Mouse (Mus musculus) right cerebral cortex, postnatal 25 days (tissue): ENCODE results near the gene Cdkl2.

Experiments used
- DNase-seq: peaks from one replicate; pipeline ENCODE4 v3.0.0; 2022

The Cdkl2 gene

DNA sequence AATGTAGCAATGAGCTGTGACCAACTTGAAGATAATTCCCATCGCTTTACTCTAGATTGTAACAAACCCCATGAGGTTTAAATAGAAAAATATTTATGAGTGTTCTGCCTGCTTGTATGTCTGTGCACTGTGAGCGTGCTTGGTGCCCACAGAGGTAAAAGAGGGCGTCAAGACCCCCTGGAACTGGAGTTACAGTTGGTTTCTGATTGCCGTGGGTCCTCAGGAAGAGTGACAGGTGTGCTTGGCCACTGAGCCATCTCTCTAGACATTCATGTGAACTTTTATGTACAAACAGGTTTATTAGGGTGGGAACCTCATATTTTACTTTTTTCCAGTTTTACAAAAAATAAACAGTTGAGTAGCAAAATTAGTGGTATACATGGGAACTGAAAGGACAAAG, at the start of gene Cdkl2:
Gene Cdkl2, minus strand, starts transcription at position 101 of the 400 bp plus-strand sequence.
- no peak for DNase-seq

DNA sequence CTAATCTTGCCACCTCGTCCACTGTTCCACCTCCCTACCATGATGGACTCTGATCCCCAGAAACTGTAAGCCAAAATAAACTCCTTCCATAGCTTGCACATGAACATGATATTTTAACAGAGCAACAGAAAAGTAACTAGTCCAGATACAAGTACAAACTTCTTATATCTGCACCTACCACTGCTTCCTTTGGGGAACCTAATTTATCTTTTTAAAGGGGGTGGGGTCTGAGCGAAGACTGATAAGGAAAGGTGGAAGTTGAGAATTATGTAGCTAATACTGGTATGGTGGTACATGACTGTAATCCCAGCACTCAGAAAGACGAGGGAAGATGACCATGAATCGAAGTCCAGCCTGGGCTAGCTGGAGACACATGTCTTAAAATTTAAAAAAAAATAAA, 43.8 kb upstream of the Cdkl2 start:
- no peak for DNase-seq

DNA sequence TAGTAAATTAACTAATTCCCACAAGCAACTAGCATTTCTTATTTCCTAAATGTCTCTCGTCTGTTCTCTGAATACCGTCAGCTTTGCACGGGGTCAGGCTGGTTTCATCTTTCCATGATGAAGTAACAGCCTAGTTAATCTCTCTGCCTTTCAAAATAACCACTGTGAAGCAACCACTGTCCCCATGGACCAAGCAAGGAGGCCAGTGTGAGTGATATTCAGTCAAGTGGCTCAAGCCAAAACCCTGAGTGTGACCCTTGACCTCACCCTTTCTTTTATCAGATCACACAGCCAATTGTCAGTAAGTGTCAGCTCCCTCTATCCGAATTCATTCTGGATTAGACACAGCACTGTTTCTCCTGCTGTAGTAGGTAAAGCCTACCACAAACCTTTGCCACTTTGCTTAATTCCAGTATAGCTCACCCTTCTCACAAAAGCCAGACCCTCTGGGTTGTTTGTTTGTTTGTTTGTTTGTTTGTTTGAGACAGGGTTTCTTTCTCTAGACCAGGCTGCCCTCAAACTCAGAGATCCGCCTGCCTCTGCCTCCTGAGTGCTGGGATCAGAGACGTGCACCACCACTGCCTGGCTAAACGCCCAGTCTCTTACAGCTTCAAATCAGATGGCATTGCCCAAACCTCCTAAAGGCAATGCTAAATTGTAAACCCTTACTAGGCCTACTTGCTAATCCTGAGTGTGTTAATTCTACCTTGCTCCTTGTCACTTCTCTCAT, 42.3 kb upstream of the Cdkl2 start:
- DNase-seq: no peak

DNA sequence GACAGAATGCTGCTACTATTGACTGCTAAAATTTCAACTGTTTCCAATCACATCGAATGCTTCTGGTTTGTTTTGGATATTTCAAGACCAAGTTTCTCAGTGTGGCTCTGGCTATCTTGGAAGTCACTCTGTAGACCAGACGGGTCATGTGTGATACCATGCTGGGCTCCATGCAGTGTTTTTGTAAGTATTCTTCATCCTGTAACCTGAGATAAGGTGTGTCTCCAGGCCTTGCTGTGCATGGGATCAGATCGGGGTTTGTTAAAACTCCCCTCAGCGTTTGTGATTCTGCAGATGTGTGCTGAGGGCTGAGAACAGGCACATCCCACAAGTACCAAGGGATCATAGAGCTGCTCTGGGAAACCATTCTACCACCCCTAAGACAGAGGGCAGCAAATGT, 41.6 kb upstream of the Cdkl2 start:
- DNase-seq: no peak

DNA sequence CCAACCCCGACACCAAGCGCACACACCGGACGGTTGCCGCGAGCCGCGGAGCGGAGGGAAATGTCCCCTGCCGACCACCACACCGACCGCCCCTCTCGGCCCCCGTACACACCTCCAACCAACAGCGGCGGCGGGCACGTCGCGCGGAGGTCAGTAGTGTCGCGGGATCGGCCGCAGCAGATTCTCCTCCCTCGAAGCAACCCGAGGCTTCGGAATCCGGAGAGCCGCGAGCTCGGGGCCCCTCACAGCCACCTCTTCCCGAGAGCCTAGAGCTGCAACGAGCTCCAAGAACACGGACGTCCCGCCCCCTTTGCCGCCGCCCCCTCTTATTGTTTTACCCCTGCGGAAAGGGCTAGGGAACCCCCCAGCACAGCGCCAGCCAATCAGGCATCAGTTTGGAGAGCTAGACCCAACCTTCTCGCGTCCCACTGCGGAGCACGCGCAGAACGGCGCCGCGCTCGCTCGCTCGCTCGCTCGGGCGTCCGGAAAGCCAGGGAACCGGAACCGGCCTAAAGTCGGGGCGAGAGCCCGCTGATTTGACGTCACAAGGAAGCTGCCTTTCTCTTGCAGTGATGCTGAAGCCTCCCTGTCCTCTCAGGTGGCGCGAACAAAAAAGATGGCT, 39.8 kb upstream of the Cdkl2 start, which contains the start of gene G3bp2:
Gene G3bp2, minus strand, starts transcription at position 303 of the 622 bp plus-strand sequence.
- DNase-seq: peak; percentile 96

DNA sequence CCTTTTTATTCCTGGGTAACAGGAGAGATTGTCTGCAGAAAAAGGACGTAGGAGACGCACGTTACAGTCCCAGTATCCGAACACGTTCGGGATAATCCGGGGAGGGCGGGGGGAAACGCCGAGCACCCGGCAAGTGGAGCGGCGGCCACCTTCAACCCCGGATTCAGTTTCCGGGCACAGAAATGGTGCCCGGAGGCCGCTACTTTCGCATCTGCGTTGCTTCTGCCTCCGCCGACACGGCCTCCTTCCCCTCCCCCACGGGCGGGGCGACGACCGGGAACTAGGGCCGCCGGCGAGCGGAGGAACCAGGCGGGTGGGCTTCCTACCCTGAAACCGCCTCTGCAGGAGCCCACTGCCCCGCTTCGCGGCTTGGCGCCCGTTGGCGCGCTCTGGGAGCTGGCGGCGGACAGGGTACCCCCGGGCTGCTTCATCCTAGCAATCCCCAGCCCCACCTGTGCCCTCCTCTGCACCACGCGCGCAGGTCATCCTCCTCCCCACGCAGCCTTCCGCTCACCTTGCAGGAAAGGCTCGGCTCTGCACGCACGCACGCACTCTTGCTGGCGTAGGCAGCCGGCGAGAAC, 39.2 kb upstream of the Cdkl2 start:
- DNase-seq: peak; percentile 73

DNA sequence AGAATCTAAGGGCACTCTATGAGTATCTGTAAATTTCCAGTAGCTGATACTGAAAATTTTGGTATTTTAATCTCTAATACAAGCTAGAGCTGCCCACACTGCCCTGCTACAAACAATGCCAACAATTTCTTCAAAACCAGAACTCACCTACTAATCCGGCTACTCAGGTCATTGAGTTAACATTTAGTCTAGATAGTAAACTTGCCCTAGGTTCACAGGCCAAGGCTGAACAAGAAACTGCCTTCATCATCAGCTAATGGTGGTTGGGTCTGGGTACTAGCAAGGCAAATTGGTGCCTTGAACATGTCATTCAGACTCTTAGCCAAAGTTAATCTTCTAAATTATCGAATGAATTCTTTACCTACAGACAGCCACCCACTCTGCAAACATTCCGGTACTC, 37.6 kb upstream of the Cdkl2 start:
- no peak for DNase-seq

DNA sequence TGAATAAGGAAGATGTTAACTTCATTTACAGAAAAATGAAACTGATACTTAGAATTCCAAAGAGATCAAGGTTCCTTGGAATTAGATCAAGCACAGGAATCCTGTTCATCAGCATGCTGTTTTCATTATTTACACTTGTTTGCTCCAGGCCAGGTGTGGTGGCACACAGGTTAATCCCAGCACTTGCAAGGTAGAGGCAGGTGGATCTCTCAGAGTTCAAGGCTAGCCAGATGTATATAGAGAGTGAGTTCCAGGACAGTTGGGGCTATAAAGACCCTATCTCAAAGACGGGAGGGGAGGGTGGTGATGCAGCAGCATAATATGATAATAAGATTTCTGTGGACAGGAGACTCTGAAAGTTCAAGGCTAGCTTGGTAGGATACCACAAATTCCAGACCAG, 36.7 kb upstream of the Cdkl2 start:
- DNase-seq: no peak

DNA sequence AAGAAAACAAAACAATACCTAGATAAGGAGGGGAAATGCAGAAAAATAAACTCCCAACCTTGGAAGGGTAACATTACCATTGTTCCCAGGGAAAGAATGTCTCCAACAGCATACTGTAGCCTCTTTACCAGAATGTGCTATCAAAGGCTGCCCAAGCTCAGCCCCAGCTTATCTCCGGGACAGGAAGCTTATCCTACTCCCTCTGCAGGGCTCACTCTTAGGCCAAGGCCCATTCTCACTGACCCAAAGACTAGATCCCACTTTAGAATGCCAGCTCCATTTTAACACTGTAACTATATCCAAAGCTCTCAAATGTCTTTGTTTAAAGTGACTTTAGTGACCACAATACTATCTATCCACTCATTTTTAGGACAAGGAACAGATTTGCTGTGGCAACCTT, 35.6 kb upstream of the Cdkl2 start:
- no peak for DNase-seq

DNA sequence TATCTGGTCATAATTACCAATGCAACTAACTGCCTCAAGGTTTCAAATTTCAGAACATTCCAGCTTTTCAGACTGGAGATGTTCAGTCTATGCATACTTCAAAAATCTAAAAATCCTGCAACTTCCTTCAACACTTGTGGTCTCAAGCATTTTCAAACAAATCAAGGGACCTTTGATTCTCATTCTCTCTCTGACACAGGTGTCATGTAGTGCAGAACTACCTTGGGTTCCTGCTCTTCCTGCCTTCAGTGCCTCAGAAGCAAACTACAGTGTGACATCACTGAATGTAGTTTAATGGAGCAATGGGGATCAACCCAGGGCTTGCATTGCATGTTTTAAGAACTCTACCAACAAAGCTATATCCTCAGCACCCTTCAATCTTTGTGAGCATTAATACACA, 35.1 kb upstream of the Cdkl2 start:
- no peak for DNase-seq

DNA sequence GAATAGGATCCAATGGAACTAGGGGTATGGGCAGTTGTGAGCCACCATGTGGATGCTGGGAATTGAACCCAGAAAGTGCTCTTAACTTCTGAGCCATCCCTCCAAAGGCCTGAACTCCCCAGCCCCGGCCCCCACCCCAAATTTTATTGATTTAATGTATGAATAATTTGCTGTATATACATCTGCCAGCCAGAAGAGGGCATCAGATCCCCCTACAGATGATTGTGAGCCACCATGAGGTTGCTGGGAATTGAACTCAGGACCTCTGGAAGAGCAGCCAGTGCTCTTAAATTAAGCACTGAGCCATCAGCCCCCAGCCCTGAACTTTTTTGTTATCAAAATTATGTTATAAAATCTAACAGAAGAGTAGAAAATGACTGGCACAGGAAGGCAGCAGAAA, 32.6 kb upstream of the Cdkl2 start:
- no peak for DNase-seq

DNA sequence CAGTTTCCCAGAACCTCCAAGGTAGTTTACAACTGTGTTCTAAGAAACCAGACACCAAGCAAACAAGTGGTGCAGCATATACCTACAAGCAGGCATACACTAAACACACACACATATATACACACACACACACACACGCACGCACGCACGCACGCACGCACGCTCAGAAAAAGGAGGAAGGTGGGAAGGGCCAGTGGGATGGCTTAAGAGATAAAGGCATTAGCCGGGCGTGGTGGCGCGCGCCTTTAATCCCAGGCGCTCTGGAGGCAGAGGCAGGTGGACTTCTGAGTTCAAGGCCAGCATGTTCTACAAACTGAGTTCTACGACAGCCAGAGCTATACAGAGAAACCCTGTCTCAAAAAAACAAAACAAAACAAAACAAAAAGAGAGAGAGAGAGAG, 30.4 kb upstream of the Cdkl2 start:
- no peak for DNase-seq

DNA sequence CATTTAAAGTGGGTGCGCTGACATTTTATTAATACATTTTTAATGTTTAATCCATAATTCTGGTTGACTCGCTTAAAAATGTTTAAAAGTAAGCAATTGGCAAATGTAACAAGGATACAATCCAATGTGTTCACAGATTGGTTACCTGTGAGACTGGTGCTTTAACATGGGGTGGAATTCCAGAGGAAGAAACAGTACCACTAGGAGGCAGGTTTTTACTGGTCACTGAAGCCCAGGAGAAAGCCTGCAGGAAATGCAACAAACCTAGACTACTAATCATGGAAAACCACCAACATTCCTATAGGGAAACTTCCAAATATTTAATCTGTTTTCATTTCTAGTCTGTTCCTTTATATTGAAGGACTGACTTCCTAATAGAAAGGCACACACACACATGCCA, 19.5 kb upstream of the Cdkl2 start:
- DNase-seq: no peak

DNA sequence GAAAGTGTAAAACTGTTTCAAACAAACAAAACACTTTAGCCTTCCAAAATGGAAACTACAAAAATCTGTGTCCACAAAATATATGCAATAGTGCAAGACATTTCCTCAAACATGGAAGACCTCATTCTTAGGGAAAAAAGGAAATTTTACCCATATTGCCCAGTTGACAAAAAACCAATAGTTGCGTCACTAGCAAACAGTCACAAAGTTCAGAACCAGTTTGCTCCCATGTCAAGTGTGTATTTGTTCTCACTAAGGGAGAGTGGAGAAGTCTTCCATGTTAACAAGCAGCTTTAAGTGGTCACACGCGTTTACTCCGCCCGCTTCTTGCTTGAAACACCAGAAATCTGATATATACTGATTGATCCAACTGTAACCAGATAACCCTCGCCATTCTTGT, 9.2 kb upstream of the Cdkl2 start:
- no peak for DNase-seq

DNA sequence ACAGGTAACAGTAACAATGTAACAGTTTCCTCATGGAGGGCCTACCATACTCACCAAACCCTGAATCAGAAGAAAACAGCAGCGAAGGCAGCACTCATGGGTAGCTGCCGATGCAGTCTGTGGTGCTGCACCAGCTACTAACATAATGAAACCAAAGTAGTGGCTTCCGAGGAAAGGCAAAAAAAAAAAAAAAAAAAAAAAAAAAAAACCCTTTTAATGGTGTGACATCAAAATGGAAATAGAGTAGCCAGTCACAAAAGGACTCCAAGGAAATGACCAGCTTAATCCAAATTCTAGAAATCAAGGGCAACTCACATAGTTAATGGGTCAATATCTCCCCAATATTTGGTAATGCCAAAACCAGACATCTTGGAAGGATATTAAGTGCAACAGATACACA, 6.7 kb upstream of the Cdkl2 start:
- DNase-seq: no peak

DNA sequence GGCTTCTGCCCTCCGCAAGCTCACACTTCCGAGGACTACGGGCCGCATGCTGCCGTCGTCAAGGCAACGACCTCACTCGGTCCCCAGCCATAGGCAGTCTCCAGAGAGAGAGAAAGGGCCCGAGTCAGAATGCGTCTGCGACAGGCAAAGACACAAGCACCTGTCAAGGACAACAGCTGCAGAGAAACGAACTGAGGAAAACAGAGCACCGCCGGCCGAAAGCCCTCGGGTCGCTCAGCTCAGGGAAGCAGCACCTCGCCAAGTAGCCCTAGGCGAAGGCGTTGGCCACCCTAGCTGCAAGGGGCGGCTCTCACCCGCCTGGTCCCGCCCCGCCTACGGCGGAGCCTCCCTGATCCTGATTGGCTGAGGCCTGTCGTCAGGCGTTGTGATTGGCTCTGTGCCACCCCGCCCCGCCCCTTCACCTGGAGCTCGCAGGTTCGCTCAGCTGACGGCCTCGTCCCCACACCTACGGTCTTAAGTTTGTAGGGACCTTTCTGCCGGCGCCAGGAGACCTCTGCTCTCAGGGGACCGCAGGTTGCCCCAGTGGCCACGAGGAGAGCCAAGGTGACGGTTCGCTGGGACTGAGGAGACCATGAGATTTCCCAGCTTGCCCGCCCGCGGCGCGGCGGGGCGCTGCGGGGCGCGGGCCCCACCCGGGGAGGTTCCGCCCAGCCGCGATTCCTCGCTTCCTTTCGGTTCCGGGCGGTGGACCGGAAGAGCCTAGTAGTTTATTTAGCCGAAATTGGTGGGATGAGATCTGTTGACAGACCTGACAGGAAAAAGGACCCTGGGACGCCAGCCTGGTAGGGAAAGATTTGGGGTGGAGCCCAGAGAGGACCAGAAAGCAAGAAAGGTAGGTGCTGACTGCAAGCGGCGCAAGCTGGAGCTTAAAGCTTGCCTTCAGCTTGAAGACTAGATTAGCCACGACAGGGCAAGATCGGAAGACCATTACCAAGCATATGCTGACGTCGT, 1.0 kb downstream of the Cdkl2 start:
- peak; percentile 96 for DNase-seq

DNA sequence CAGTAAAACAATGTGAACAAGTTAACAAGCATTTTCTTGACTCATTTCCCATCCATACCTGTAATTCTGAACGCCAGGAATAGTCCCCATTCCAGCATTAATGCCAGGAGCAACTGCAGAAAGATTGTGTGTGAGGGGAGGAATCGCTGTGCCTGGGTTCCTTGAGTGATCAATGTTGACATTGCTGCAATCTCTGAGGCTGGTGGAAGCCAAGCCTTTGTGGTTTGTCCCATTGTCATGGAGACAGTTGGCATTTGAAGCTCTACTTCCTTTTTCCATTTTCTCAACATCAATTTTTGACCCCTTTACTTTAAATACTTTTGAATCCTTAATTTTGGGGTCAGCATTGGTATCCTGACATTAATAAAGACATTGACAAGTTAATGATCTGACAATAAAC, 23.7 kb downstream of the Cdkl2 start:
- DNase-seq: no peak

DNA sequence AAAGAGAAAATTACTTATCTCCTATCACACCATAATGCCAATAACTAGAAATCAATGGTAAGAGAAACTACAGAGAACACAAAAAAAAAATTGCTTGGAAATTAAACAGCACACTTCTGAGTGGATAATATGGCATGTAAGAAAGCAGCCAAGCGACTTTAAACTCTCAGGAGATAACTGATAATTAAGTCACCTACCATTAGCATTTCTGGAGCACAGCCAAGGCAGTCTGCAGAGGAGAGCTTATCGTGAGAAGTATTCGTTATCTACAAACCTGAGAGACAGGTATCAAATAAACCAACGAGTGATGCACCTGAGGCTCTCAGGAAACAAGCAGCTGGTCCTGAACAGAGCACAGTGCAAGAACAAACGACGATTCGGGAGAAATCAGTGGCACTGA, 31.9 kb downstream of the Cdkl2 start:
- DNase-seq: no peak

DNA sequence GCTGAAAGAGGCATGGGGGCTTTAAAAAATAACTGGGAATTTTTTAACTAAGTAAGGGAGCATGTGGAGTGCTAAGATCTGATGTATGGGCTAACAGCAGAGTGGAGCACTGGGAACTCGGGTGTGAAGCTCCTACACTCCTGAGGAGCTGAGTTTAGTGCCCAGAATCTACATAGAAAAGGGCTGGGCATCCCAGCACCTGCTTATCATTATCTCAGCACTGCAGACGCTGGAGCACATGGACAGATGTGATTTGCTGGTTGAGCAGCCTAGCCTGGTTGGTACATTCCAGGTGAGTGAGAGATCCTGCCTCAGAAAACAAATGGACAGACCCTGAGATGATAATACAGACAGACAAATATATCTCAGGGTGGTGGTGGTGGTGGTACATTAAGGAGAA, 33.9 kb downstream of the Cdkl2 start:
- no peak for DNase-seq

DNA sequence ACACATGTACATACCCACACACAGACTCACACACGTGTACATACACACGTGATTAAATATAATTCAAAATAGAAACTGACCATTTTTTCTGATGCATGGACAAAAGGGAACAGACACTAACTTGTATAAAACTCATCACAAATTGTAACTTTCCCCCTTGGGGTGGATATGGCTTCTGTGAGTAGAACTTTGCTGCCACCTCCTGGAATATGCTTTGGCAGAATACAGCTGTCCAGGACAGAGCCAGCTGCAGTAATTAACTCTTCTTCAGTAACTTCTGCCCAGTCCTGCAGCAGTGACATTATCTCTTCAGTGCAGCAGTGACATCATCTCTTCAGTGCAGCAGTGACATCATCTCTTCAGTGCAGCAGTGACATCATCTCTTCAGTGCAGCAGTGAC, 40.7 kb downstream of the Cdkl2 start:
- DNase-seq: no peak

DNA sequence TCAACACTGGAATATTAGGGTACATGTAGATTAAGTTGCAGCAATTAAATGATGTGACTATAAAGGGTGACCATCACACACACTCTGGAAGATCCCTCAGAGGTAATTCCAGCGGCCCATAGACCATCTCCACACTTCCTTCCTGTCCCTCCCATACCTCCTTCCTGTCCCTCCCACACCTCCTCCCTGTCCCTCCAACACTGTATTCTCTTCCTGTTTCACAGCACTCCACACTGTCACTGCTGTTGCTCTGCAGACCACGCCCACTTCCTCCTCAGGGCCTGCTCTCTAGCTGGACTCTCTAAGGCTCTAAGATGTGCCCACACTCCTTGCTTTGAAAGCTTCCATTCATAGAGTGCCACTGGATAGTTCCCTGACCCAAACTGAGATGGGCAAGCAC, 42.9 kb downstream of the Cdkl2 start:
- DNase-seq: no peak

DNA sequence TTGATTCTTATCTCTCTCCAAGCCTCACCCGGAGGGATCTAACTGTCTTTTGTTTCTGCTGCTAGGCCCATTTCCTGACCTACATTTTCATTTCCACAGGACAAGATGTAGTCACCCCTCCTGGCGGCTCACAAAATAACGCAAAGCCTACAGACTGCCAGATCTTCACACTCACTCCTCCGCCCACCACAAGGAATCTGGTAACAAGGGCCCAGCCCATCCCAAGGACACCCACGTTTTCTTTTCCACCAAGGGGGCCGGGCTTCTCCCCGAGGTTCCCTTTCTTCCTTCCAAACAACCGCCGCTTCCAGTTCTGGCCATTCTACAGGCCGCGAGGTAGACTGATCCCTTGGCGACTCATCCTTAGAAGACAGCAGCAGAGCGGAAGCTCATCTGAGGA, 49.1 kb downstream of the Cdkl2 start:
- peak; percentile 53 for DNase-seq

DNA sequence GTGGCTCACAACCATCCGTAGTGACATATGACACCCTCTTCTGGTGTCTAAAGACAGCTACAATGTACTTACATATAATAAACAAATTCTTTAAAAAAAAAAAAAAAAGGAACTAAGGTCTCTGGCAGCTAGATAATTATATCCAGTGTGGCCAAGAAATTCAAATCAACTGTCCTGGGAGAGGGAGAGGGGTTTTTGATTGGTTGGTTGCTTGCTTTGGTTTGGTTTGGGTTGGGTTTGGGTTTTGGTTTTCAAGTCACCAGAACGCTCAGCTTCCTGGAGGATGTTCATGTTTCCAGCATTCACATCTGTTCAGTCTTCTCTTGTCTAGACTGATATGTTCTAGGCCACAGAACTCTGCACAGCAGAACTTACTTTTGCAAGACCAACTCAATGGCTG, 50.6 kb downstream of the Cdkl2 start:
- no peak for DNase-seq
